Mouse (Mus musculus): Measurements from ENCODE around the gene Mrps35.

DNA sequence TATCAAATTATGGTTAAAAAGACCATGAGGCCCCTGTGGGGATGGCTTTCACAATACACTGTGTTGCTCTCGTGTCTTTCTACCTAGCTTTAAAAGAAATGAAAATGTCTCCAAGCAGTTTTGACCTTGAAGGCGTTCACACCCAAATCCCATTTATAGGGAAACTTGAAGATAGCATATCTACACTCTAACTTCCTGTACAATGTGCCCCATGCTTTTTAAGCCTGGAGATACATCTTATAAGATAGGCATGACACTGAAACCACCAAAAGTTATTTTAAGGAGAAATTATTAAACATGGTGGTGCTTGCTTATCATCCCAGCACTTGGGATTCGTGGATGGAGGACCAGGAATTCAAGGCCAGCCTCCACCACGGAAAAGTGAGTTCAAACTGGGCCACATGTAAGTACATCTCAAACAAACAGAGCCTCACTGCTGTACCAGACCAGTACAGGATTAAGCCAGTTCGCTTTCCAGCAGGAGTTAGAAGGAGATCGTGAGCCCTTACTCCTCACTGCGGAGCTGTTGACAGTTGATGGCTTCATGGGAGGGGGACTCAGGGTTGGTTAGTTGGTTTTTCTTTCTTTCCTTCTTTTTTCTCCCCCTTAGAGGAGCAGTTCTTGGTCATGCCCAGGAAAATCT, 43.0 kb downstream of the Mrps35 start:
- TF ChIP-seq CTCF (IDR thresholded peaks at IDR 0.05; ENCODE audit: control insufficient read depth, insufficient read depth, insufficient replicate concordance, low read depth, low read length) (no peak), POLR2A (IDR thresholded peaks at IDR 0.05; ENCODE audit: control insufficient read depth, low read depth, low read length) (no peak)
